In the genomic region with DNA sequence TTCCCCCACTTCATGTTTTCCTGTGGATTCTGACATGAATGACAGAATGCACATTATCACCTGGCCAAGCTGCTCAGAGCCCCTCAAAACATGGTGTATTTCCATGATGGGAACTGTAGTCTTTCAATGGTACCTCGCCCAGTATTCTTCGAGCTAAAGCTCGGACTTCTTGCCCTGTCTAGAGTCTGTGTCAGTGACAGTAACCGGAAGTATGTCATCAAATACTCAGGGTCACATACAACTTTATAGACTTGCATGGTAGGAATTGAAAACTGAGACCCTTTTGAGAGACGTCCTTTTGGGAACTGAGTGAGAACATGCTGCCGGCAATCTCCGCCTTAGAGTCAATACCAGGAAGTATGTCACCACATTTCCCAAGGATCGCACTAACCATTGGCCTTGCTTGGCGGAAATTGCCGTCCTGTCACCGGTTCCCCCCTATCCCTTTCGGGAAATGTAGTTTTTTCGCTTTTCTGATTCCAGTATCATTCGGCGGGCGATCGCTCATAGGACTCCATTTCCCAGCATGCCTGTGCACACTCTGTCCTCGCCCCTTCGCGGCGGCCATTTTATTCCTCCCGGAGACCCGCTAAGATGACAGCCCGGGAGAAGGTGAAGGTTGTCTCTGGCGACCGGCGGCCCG, we compare ENCODE assay signal across 8 mouse cellular contexts. TPM values are rescaled to one million over a fixed set of nuclear protein-coding genes. Genes with fewer than 3 reads are reported as not detected.
A peak's percentile ranks its signal among the peaks of the same experiment; 100 is the strongest.
DNase-seq lines count a peak whose midpoint lies in the region; ATAC-seq lines count a peak whose summit lies in the region.

Gene Fem1a, plus strand, starts transcription at position 572 of the 643 bp plus-strand sequence.

- H3K27me3 ChIP-seq in hindbrain, embryonic 16.5 days (replicated peaks; ENCODE audit: control insufficient read depth, insufficient read depth, low read length), result no peaks in the 10 kb centered on the region

- peak within 1 kb of the TSS; percentile 64 for H3K4me3 ChIP-seq in hindbrain, embryonic 16.5 days (ENCODE audit: low read length)
- peak within 1 kb of the TSS; percentile 52 for H3K4me3 ChIP-seq in macrophage (ENCODE audit: inconsistent target)

- H3K79me2 ChIP-seq in macrophage (ENCODE audit: inconsistent target), result peaks cover 42% of the 10 kb centered on the region

- peak; percentile 88 for DNase-seq in WW6 (ENCODE audit: low read depth, low spot score)
- DNase-seq in cerebellum, postnatal 4 days (ENCODE audit: low spot score in 2 of 2), result peak; percentile 69 to 86
- peak; percentile 97 for DNase-seq in gastrocnemius, adult 18-20 months (ENCODE audit: low spot score)
- peak; percentile 88 to 95 for DNase-seq in left cerebral cortex, adult 18-20 months (ENCODE audit: low spot score in 2 of 2)
- peak; percentile 98 for DNase-seq in right cerebral cortex, adult 18-20 months
- peak; percentile 92 for DNase-seq in urinary bladder, postnatal 14 days (ENCODE audit: low spot score)

- peak within 1 kb of the TSS; percentile 93 for H3K4me2 ChIP-seq in hindbrain, embryonic 16.5 days (ENCODE audit: low read length)

- peak within 1 kb of the TSS; percentile 95 for H3K27ac ChIP-seq in hindbrain, embryonic 16.5 days (ENCODE audit: low read depth, low read length)
- peak within 1 kb of the TSS; percentile 78 for H3K27ac ChIP-seq in macrophage

- no peaks in the 10 kb centered on the region for H3K9me3 ChIP-seq in hindbrain, embryonic 16.5 days (ENCODE audit: control insufficient read depth, low read length)

- peak; percentile 93 for ATAC-seq in hindbrain, embryonic 16.5 days

- peak within 1 kb of the TSS; percentile 79 for H3K9ac ChIP-seq in hindbrain, embryonic 16.5 days (ENCODE audit: low read depth, low read length)

- peaks cover 14% of the 10 kb centered on the region; the same call in 1 of the 2 replicates for H3K36me3 ChIP-seq in hindbrain, embryonic 16.5 days (ENCODE audit: control insufficient read depth, insufficient read depth, low read length)
- H3K36me3 ChIP-seq in macrophage (ENCODE audit: inconsistent target), result peaks cover 25% of the 10 kb centered on the region

- H3K4me1 ChIP-seq in hindbrain, embryonic 16.5 days (ENCODE audit: control insufficient read depth, insufficient read depth, low read depth, low read length), result peaks cover 44% of the 10 kb centered on the region

- 0% methylated on average over 28 of the region's 28 CpGs for WGBS in hindbrain, embryonic 16.5 days
- WGBS in macrophage (ENCODE audit: missing documents), result 0% methylated on average over 28 of the region's 28 CpGs

RNA-seq across cellular contexts. Expression of gene Fem1a, which starts in this region (rescaled TPM):
- 100 to 1,000 TPM; 157 to 172 TPM for total RNA-seq in gastrocnemius, adult 18-20 months (2021)
- polyA plus RNA-seq in hindbrain, embryonic 16.5 days (2015; fragmentation: Nextera tagmentation; extraction: Ambion mirVana), result 17.4 and 18.2 TPM in 2 replicates
- 10 to 100 TPM; 29.9 to 31.9 TPM for total RNA-seq in left cerebral cortex, adult 18-20 months (2021)
- total RNA-seq in macrophage (2018; cell fraction: chromatin; rRNA removed), result 10 to 100 TPM in 9 of 26 experiments, 1 to 10 TPM in 17; 2.4 to 25.8 (median 7.7) TPM
- 10 to 100 TPM in 17 of 26 experiments, 1 to 10 TPM in 9; 4.7 to 16.4 (median 11.9) TPM for total RNA-seq in macrophage (2018; cell fraction: cytosol; rRNA removed)
- 10 to 100 TPM in 15 of 26 experiments, 1 to 10 TPM in 11; 5.5 to 23.2 (median 10.6) TPM for total RNA-seq in macrophage (2018; cell fraction: nucleus; rRNA removed)
- 6.6 to 13.3 TPM (median 10.2 TPM) in 3 replicates for polyA plus RNA-seq in macrophage (2018)

Comparison
In these comparisons a context has a peak if more than half of its experiments do, and no peak if none do; other contexts are left out.
1. Peak in every context shown above with its lines: DNase-seq, ATAC-seq, H3K4me3 ChIP-seq and H3K27ac ChIP-seq.
2. RNA of gene Fem1a (total RNA-seq): 157 to 172 TPM in gastrocnemius, adult 18-20 months; 29.9 to 31.9 TPM in left cerebral cortex, adult 18-20 months; every median in the first group is over 4 times any median in the second.